Mouse (Mus musculus) lung, embryonic 14.5 days (tissue): Measurements from ENCODE around the gene Map3k7. TPM values are rescaled to one million over a fixed set of nuclear protein-coding genes. Genes with fewer than 3 reads are reported as not detected.

ENCODE experiments used
- ATAC-seq: fragments of 200-750 bp; cut with Nextera tagmentation; 2 replicates; pipeline ENCODE4 v1.8.0; 2017; ENCODE audit warnings: mild to moderate bottlenecking, moderate TSS enrichment, moderate library complexity; ENCODE audit not compliant: insufficient read depth
- DNase-seq: peaks from one replicate; pipeline ENCODE4 v3.0.0-alpha.2; 2015
- H3K27ac ChIP-seq: fragments of 300-500 bp; sonication (generic); 2 replicates; pipeline ENCODE4 v1.5.1; 2014; ENCODE audit warnings: low read depth, mild to moderate bottlenecking, moderate library complexity
- H3K27me3 ChIP-seq: fragments of 300-500 bp; sonication (generic); 2 replicates; pipeline ENCODE4 v1.6.1; 2014; ENCODE audit warnings: low read length, control low read depth; ENCODE audit not compliant: insufficient read depth
- H3K36me3 ChIP-seq: fragments of 300-500 bp; sonication (generic); 2 replicates; pipeline ENCODE4 v1.6.1; 2014; ENCODE audit warnings: control low read depth; ENCODE audit not compliant: insufficient read depth
- H3K4me1 ChIP-seq: fragments of 300-500 bp; sonication (generic); 2 replicates; pipeline ENCODE4 v1.6.1; 2014; ENCODE audit warnings: antibody characterized with exemption, control low read depth; ENCODE audit not compliant: insufficient read depth
- H3K4me2 ChIP-seq: fragments of 300-500 bp; sonication (generic); 2 replicates; pipeline ENCODE4 v1.6.1; 2014; ENCODE audit warnings: mild to moderate bottlenecking
- H3K4me3 ChIP-seq: fragments of 300-500 bp; sonication (generic); 2 replicates; pipeline ENCODE4 v1.5.1; 2014; ENCODE audit warnings: low read depth, low read length
- H3K9ac ChIP-seq: fragments of 300-500 bp; sonication (generic); 2 replicates; pipeline ENCODE4 v1.6.1; 2014
- H3K9me3 ChIP-seq: fragments of 300-500 bp; sonication (generic); 2 replicates; pipeline ENCODE4 v1.6.1; 2016; ENCODE audit warnings: low read depth, low read length, control low read depth
- CTCF ChIP-seq: IDR thresholded peaks from 2 replicates; pipeline ENCODE4 v1.5.1; 2016; ENCODE audit warnings: antibody characterized with exemption, low read depth
- WGBS: fragments of 180-500 bp; shearing (Covaris S2); extraction: QIAGEN DNeasy Blood & Tissue Kit; methylation state at CpG from one replicate; pipeline ENCODE4 v1.1.7; 2014; 5-methylcytosine and 5-hydroxymethylcytosine counted together
- polyA plus RNA-seq: library from polyadenylated mRNA; unstranded; fragments of >200 nt; fragmentation: Nextera tagmentation; extraction: Ambion mirVana; gene quantifications from 2 replicates; pipeline ENCODE4 v1.2.1, GENCODE M21; 2014

The Map3k7 gene
- polyA plus RNA-seq, 1 experiment from 2014 or later = 47.5 TPM

GRCm38 (mm10) chr4:32041741-32042452, 78.0 kb downstream of the Map3k7 start:
- Histone ChIP-seq H3K27ac (no peak overlapping the region), H3K4me1 (no peaks in the 10 kb centered on the region), H3K9me3 (no peaks in the 10 kb centered on the region), H3K36me3 (no peaks in the 10 kb centered on the region), H3K27me3 (no peaks in the 10 kb centered on the region), H3K4me3 (no peak overlapping the region), H3K4me2 (no peak overlapping the region), H3K9ac (no peak overlapping the region)
- ATAC-seq (peak; percentile 63), DNase-seq (peak; percentile 59)
- peak; percentile 38 for TF ChIP-seq CTCF
- WGBS = 47% methylated on average over 15 of the region's 15 CpGs

- DNase-seq = no peak
- Histone ChIP-seq H3K27me3 (no peaks in the 10 kb centered on the region), H3K4me3 (no peak overlapping the region), H3K9ac (no peak overlapping the region), H3K9me3 (no peaks in the 10 kb centered on the region), H3K4me2 (no peak overlapping the region), H3K4me1 (no peaks in the 10 kb centered on the region), H3K27ac (no peak overlapping the region), H3K36me3 (no peaks in the 10 kb centered on the region)
- no peak for TF ChIP-seq CTCF
- WGBS = 24% methylated on average over 5 of the region's 5 CpGs
- no peak for ATAC-seq
These were observed 81.3 kb downstream of the Map3k7 start for GRCm38 (mm10) chr4:32045234-32045633.

- Histone ChIP-seq H3K4me1 (no peaks in the 10 kb centered on the region), H3K4me3 (no peak overlapping the region), H3K9me3 (no peaks in the 10 kb centered on the region), H3K4me2 (no peak overlapping the region), H3K27ac (no peak overlapping the region), H3K27me3 (no peaks in the 10 kb centered on the region), H3K9ac (no peak overlapping the region), H3K36me3 (no peaks in the 10 kb centered on the region)
- DNase-seq (no peak), ATAC-seq (no peak)
- no peak for TF ChIP-seq CTCF
- 58% methylated on average over 4 of the region's 4 CpGs for WGBS
These were observed 85.9 kb downstream of the Map3k7 start for GRCm38 (mm10) chr4:32049824-32050223.

GRCm38 (mm10) chr4:32053171-32053570, 89.3 kb downstream of the Map3k7 start:
- H3K9me3 ChIP-seq = no peaks in the 10 kb centered on the region
- DNase-seq (no peak), ATAC-seq (no peak)
- WGBS = 87% methylated on average over 14 of the region's 14 CpGs
- H3K4me2 ChIP-seq = no peak overlapping the region
- no peaks in the 10 kb centered on the region for H3K27me3 ChIP-seq
- TF ChIP-seq CTCF = no peak
- H3K4me3 ChIP-seq = no peak overlapping the region
- H3K4me1 ChIP-seq = no peaks in the 10 kb centered on the region
- H3K36me3 ChIP-seq = no peaks in the 10 kb centered on the region
- H3K9ac ChIP-seq = no peak overlapping the region
- no peak overlapping the region for H3K27ac ChIP-seq

GRCm38 (mm10) chr4:32055151-32056052, 91.5 kb downstream of the Map3k7 start:
- peak; percentile 80 for ATAC-seq
- peak; percentile 94 for DNase-seq
- Histone ChIP-seq H3K27me3 (no peaks in the 10 kb centered on the region), H3K4me1 (no peaks in the 10 kb centered on the region), H3K27ac (no peak overlapping the region), H3K9me3 (no peaks in the 10 kb centered on the region), H3K9ac (peak overlapping the region; percentile 57), H3K4me3 (peak overlapping the region; percentile 36), H3K4me2 (peak overlapping the region; percentile 64), H3K36me3 (no peaks in the 10 kb centered on the region)
- TF ChIP-seq CTCF = peak; percentile 96
- 17% methylated on average over 21 of the region's 21 CpGs for whole genome bisulfite sequencing

GRCm38 (mm10) chr4:32056441-32056840, 92.5 kb downstream of the Map3k7 start:
- TF ChIP-seq CTCF = no peak
- 72% methylated on average over 7 of the region's 7 CpGs for WGBS

GRCm38 (mm10) chr4:32057102-32057501, 93.2 kb downstream of the Map3k7 start:
- H3K27me3 ChIP-seq = no peaks in the 10 kb centered on the region
- DNase-seq (peak; percentile 71), ATAC-seq (peak; percentile 60; the same call in 1 of the 2 replicates)
- H3K27ac ChIP-seq = no peak overlapping the region
- no peaks in the 10 kb centered on the region for H3K9me3 ChIP-seq
- WGBS = 48% methylated on average over 5 of the region's 5 CpGs
- peak; percentile 76 for TF ChIP-seq CTCF
- H3K4me2 ChIP-seq = no peak overlapping the region
- no peak overlapping the region for H3K9ac ChIP-seq
- no peaks in the 10 kb centered on the region for H3K4me1 ChIP-seq
- H3K36me3 ChIP-seq = no peaks in the 10 kb centered on the region
- H3K4me3 ChIP-seq = no peak overlapping the region

More at GRCm38 (mm10) chr4:32056441-32056840, 92.5 kb downstream of the Map3k7 start:
- no peak for ATAC-seq
- no peak overlapping the region for H3K27ac ChIP-seq
- H3K9ac ChIP-seq = no peak overlapping the region
- no peak overlapping the region for H3K4me2 ChIP-seq
- no peaks in the 10 kb centered on the region for H3K9me3 ChIP-seq
- no peak for DNase-seq
- no peaks in the 10 kb centered on the region for H3K36me3 ChIP-seq
- no peaks in the 10 kb centered on the region for H3K4me1 ChIP-seq
- H3K4me3 ChIP-seq = no peak overlapping the region
- no peaks in the 10 kb centered on the region for H3K27me3 ChIP-seq
